Mouse (Mus musculus): Measurements from ENCODE around the gene C1qtnf12.

Gene C1qtnf12

GRCm38 (mm10) chr4:155962167-155962971 is at the start of gene C1qtnf12:
C1qtnf12 (plus strand) TSS chr4:155962318.
- DNase-seq (ENCODE audit: low read depth, low spot score), result no peak

GRCm38 (mm10) chr4:155932031-155932430 is 30.1 kb upstream of the C1qtnf12 start:
- DNase-seq (ENCODE audit: low read depth, low spot score), result no peak

- DNase-seq (ENCODE audit: low read depth, low spot score), result no peak
These were observed 19.1 kb upstream of the C1qtnf12 start for GRCm38 (mm10) chr4:155943049-155943452.

GRCm38 (mm10) chr4:155943534-155944249 is 18.4 kb upstream of the C1qtnf12 start, which contains the start of gene Ube2j2:
Ube2j2 (plus strand) TSS chr4:155943831.
- DNase-seq (ENCODE audit: low read depth, low spot score), result peak; percentile 96

GRCm38 (mm10) chr4:155944271-155944670 is 17.8 kb upstream of the C1qtnf12 start:
- no peak for DNase-seq (ENCODE audit: low read depth, low spot score)

GRCm38 (mm10) chr4:155947094-155947493 is 15.0 kb upstream of the C1qtnf12 start:
- no peak for DNase-seq (ENCODE audit: low read depth, low spot score)

- no peak for DNase-seq (ENCODE audit: low read depth, low spot score)
These were observed 6.6 kb upstream of the C1qtnf12 start for GRCm38 (mm10) chr4:155955491-155955890.

- DNase-seq (ENCODE audit: low read depth, low spot score), result peak; percentile 53
These were observed 2.8 kb upstream of the C1qtnf12 start for GRCm38 (mm10) chr4:155959275-155959674.

GRCm38 (mm10) chr4:155963106-155963505 is 988 bp downstream of the C1qtnf12 start:
- DNase-seq (ENCODE audit: low read depth, low spot score), result no peak

GRCm38 (mm10) chr4:155964396-155964795 is 2.3 kb downstream of the C1qtnf12 start:
- no peak for DNase-seq (ENCODE audit: low read depth, low spot score)

- no peak for DNase-seq (ENCODE audit: low read depth, low spot score)
These were observed 7.0 kb downstream of the C1qtnf12 start for GRCm38 (mm10) chr4:155969043-155969653.

GRCm38 (mm10) chr4:155970286-155970685 is 8.2 kb downstream of the C1qtnf12 start:
- DNase-seq (ENCODE audit: low read depth, low spot score), result no peak

- no peak for DNase-seq (ENCODE audit: low read depth, low spot score)
These were observed 10.5 kb downstream of the C1qtnf12 start for GRCm38 (mm10) chr4:155972651-155973050.

GRCm38 (mm10) chr4:155973239-155973638 is 11.1 kb downstream of the C1qtnf12 start:
- DNase-seq (ENCODE audit: low read depth, low spot score), result no peak

- DNase-seq (ENCODE audit: low read depth, low spot score), result no peak
These were observed 19.4 kb downstream of the C1qtnf12 start for GRCm38 (mm10) chr4:155981436-155982082.

- no peak for DNase-seq (ENCODE audit: low read depth, low spot score)
These were observed 21.7 kb downstream of the C1qtnf12 start for GRCm38 (mm10) chr4:155983788-155984187.

GRCm38 (mm10) chr4:155991211-155991907 is 29.2 kb downstream of the C1qtnf12 start:
- DNase-seq (ENCODE audit: low read depth, low spot score), result no peak

GRCm38 (mm10) chr4:155991908-155992230 is 29.8 kb downstream of the C1qtnf12 start:
- DNase-seq (ENCODE audit: low read depth, low spot score), result no peak

- peak; percentile 67 for DNase-seq (ENCODE audit: low read depth, low spot score)
These were observed 30.3 kb downstream of the C1qtnf12 start, which contains the start of the genes B3galt6 and Sdf4 for GRCm38 (mm10) chr4:155992241-155992905. B3galt6 (minus strand) TSS chr4:155992649. Sdf4 (plus strand) TSS chr4:155992872.

GRCm38 (mm10) chr4:155992906-155993547 is 30.9 kb downstream of the C1qtnf12 start:
- peak; percentile 93 for DNase-seq (ENCODE audit: low read depth, low spot score)

All from telencephalon, adult 2 months (tissue).